Mouse (Mus musculus): ENCODE data around the gene Bahcc1.

Gene Bahcc1

DNA sequence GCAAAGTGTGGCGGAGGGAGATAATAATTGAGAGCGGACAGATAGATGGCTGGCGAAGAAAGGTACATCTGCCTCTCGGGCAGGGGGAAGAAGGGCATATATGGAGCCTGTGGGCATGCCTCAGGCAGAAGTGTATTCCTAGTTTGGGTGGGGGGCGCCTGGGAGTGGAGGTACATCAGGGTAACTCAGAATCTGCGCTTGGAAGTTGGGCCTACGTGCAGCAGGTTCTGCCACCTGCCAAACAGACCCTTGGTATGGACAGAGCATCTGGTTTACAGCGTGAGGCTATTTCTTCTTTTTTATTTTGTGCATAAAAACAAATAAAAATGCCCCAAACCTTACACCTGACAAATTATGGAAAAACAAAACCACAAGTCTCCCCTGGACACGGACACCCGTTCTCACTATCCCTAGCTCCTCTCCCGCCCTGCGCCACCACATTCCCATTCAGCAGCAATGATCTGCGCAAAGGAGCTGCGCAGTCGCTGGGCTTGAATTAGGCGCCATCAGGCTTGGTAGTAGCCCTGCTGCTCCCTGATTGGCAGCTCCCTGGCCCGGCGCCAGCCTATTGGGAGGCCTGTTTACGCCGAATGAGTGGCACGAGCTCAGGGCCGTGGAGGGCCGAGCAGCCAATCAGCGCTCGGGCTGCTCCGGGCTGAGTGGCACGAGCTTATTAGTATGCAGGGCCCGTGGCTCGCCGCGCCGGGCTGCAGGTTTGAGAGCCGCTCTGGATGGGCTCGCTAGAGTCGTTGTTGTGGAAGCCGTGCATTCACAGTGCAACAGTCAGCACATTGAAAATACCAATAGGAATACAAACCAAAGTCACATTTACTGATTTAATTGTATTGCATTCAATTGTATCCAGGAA, at the start of gene Bahcc1:
Gene Bahcc1 (plus strand): TSS at position 718 of the 868 bp plus-strand sequence.
- peak; percentile 100 for DNase-seq

DNA sequence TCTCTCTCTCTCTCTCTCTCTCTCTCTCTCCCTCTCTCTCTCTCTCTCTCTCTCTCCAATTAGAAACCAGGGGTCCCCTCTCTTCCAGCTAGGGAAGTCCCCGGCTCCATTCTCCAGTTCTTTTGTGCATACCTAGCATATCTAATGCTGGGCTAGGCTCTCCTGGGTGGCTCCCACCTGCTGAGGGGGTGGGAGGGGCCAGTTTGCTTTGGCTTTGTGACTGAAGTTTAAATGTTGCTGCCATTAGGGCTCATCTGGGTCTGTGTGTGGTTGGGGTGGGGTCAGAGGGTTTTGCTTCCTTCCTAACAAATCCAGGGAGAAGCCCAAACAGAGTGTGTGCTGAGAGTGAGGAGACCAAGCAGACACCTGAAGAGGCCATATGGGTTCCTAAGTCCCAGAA, 49.6 kb upstream of the Bahcc1 start:
- no peak for DNase-seq

DNA sequence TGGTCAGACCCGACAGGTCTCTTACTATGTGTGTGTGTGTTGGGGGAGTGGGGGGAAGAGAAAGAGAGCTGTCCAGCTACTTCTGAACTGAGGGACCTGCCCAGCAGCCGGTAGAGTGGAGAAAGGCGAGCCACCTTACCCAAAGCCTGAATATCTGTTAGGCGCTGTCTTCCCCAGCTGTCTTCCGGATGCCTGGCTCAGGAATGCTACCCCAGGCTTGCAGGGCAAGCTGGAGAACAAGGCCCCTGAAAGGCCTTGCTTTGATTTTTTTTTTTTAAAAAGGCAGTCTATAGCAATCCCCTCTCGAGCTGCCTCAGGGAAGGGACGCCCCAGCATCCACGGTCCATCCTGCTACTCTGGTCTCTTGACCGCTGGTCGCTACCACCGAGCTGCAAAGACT, 49.0 kb upstream of the Bahcc1 start:
- no peak for DNase-seq

DNA sequence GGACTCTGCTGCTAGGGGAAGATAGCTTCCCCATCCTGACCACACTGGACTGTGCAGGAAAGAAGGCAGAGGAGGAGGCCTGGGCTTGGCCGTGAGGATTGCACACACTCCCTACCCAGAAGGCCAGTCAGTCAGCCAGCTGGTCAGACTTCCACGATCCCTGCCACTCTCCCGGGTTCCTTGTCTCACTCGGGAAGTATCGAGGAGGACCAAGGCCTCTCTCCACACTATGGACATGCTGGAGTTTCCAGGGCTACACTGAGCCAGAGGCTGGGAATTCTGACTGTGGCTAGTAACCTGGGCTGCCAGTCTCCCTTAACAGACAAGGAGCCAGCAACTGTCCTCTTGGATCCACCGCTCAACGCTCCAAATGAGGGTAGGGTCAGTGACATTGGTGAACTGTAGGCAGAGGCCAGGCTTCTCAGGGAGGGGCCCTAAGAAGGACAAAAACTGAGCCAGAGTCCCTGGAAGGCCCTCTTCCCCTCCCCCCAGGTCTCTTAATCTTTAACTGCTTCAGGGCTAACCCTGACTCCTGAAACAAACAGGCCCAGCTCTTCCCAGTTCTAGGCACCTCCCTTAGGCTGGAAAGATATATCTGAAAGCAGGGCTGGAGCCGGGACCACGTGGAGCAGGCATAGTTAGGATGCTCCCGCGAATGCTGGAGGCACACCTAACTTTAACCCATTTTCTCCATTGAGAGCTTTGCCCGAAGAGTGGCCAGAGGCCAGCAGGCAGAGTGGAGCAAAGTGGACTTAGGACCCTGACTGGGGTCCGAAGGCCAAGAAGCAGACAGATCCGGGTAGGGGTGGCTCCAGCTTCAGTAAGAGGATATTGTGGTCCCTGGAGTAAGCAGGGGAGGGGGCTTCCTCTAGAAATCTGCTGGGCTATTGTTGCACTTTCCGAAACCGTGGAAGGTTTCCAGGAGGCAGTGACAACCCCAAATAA, 48.1 kb upstream of the Bahcc1 start:
- no peak for DNase-seq

DNA sequence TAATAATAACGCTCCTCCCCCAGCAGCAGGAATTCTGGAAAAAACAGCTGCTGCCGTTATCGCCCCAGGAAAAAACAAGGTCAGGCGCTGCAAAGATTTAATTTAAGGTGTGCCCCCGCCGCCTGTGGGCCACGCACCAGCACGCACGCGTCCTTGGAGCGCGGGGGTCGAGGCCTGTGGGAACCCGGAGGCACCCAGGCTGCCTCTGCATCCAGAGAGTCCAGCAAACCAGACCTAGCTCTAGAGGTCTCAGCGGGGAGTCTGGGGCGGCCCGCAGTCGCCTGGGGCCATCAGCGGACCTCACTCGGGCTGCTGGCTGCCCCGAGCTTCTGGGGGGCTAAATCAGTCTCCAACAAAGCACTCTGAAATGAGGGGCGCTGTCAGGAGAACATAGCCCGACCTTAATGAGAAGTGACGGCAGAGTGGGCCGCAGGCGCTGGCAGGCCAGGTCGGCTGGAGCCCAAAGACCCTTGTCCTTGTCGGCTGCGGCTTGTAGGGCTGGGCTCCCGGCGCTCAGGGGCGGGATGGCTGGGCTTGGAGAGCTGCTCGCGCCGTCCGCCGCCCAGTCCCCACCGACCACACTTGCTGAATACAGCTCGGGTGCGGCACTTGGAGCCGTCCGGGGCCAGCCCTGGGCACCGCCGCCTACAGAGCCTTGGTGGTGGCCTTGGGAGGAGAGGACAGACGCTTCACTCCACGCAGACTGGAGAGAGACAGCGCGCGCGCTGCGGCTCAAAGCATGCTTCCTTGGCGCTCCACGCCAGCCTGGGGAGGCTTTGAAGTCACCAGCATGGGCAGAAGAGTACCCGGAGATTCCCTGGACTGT, 47.2 kb upstream of the Bahcc1 start:
- no peak for DNase-seq

DNA sequence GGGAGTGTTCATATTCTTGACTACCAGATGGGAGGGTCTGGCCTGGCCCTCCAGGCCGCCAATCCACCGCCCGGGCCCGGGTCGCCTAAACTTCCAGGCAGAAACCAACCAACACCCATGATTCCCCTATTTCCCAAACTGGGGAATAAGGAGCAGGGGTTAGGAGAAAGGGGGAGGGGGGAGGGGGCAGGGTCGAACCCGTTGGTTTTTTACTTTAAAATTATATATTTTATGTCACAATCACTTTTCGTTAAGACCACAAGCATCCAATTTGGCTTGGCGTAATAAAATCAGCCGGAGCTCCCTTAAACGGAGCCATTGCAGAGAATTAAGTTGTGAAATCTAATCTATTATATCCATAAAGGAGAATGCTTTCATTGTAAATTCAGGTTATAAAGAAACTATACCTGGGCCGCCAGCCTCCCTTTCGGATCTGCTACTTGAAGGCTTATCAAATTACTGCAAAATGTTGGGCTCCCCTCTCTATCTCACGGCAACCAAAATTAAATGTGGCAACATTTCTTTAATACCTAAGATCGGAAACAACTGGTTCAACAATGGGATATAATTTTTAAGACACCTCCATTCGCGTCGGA, 46.5 kb upstream of the Bahcc1 start:
- no peak for DNase-seq

DNA sequence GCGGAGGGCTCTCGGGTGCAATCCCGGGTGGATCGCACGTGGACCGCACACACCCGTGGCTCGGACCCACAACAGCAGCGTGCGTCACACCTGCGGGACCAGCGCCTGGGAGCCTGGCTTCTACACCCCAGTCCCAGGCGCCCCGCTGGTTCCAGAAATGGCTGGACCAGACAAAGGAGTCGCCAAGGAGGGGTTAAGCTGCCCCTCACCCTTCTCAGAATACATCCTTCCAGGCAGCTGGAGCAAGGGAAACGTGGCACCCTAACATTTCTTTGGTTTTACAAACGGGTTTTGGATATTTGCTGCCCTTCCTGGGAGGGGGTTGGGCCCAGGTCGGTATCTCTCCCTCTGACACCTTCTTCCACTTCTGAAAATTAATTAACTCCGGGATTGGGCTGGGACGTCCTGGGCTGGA, 45.9 kb upstream of the Bahcc1 start:
- DNase-seq, result no peak

DNA sequence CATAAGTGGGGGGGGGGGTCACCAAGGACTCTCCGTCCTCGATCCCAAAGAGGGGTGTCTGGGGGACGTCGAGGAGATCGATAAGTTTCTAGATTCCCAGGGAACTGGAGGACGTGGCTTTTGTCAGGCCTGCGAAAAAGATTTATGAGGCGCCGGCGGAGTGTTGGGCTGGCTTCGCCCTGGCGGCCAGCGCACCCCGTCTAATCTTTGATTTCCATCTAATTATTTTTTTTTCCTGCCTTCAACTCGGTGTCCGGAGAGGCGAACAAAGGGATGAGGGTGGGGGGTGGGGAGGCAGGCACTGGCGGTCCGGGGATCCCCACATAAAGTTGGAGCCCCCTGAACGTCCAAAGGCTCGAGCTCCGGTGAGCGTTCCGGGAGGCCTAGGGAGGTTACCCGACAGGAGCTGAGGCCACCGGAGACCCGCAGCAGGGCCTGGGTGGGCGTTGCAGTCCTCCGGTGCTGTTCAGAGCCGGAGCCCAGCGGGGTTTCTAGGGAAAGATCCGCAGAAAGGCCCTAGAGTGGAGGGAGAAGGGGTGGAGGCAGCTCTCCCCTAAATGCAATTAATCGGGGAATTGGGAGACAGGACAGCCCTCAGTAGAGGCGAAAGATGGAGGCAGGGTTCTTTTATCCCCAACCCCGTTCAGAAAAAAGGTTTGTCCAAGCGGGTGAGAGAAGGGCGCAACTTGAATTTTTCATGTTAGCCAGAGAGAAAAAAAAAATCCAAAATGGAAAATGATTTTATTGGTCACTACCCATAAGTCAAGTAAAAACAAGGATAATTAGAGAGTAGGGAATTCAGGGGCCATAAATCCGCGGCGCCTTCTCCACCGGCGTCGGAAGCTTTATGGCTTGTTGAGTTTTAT, 45.3 kb upstream of the Bahcc1 start:
- DNase-seq, result no peak

DNA sequence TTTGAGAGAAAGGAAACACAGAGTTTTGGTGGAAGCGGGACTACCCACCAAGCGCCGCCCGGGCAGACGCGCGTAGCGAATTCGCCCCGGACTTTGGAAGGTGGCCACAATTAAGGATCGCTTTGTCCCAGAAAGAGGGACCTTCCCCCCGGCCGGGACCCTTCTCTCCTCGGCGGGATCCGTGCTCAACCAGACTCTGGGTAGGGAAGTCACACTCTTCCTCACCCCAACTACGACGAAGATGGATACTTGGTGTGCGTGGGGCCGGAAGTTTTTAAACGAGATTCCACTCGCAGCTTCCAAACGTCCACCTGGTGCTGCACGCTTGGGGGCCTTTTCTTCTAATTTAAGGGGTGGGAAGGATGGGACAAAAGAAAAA, 44.7 kb upstream of the Bahcc1 start:
- DNase-seq, result no peak

DNA sequence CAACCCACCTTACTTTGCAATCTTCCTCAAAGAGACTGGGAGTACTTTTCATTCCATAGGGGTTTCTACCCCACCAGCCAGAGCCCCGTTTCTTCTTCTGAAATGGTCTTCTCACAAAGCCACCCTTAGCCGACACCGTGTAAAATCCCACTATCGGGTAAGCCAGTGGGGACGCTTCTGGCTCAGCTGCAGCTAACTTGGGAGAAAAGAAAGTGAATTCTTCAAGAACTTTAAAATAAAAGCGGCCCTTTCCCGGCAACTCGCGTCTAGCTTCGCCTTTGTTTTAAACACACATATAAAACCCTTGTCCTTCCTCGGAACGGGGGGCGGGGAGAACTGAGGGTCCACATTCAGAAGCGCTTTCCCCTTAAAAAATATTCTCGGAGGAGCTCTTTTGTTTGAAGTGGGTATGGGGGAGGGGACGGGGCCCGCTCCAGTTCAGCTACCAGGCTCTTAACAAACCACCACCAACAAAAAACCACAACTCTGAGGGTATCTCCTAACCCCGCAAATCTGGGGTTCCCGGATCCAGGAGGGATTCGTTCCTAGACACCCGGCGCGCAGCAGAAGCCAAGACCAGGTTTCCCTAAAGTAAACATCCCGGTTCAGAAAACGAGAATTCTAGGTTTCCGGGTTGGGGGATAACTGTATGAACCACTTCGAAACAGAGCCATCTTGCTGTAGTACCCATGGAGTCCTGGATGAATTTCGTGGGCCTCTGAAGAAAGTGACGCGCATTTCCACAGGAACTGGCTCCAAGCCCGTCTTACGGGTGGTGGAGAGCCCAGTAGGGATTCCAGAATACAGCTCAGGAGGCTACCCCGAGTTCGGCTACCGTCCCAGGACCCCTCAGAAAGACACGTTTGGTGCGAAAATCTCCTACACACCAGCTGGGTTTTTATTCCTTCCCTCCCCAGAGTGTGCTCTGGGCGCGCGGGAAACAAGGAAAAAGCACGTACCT, 44.0 kb upstream of the Bahcc1 start:
- peak; percentile 68 for DNase-seq

DNA sequence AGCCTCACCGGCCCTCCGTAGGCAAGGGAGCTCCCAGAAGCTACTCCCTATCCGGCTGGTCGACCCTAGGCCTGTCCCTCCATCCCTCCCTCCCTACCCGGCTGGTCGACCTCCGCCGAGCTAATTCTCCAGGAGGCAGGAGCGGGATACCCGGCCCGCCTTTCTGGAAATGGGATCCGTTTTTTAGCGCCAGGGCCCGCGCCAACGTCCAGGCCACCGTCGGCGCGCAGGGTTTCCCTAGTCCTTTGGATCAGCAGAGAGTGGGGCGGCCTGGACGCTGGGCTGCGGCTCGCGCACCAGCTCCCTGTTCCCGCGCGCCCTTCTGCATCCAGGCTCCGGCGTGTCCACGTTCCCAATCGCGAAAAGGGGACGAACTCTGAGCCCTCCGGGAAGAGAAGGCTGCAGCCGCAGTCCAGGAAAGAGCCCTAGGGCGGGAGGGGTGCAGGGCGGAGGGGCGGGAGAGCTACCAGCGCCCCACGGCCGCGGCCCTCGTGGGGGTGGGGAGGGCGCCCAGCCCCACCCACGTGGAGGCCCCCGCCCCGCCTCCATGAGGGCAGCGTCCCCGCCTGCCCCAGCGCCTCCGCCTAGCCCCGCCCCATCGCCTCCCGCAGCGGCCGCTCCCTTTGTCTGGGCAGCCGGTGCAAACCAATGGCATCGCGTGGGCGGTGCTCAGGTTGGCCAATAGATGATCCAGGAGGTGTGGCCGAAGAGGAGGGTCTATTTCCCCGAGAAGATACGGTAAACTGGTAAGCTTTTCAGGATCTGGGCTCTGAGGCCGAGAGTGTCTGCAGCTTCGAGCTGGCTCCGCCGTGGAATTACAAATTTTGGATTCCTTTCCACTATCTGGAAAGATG, 43.1 kb upstream of the Bahcc1 start:
- peak; percentile 99 for DNase-seq

DNA sequence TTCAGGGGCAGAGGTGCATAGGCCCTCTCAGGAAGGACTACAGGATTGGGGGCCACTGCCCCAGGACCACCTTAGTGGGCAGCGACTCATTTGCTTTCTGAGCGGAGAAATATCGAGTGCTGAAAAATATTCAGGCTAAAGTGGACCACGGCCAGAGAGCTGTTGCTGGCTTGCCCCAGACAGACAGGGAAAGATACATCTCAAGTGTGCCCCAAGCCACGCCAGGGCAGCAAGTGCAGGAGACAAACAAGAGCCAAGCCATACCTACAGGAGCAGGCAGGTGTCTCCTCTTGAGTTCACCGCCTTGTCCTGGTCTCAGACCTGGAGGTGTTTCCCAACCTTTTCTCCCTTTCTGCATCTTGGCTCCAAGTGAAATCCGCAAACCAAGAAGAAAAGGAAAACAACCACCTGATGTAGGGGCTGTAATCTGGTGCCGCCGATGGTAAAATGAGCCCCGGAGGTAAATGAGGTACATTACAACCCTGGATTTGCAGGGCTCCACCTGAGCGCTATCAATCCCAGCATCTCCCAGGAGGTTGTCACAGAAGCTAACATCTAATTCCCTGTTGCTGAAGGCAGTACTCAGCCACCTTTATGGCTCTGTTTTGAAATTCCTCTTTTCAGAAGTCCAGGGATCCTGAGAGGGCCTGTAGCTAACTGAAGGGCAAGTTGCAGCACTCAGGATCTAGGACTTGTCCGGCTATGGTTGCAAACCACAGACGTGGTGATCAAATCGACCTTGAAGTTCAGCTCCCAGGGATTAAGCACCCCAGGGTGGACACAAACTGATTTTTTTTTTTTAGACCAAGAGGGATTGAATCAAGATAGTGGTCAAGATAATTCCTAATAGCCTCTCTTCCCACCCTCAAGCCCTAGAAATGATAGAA, 42.0 kb upstream of the Bahcc1 start:
- peak; percentile 53 for DNase-seq

DNA sequence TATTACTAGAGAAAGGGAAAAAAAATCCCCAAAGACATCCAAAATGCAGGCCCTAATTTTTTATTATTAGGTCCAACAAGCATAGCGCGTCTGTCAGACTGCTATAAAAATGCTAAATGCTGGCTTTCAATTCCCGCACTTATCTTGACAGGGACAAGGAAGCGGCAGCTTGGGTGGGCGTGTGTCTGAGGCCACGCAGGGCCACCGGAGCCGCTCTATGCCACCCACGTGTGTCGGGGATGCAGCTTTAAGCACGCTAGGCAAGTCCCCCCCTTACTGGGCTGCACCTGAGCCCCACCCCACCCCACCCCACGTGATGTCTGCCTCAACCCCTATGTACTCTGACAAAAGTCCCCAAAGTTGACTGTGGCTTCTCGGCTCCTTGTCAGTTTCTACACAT, 33.9 kb upstream of the Bahcc1 start:
- DNase-seq, result no peak

DNA sequence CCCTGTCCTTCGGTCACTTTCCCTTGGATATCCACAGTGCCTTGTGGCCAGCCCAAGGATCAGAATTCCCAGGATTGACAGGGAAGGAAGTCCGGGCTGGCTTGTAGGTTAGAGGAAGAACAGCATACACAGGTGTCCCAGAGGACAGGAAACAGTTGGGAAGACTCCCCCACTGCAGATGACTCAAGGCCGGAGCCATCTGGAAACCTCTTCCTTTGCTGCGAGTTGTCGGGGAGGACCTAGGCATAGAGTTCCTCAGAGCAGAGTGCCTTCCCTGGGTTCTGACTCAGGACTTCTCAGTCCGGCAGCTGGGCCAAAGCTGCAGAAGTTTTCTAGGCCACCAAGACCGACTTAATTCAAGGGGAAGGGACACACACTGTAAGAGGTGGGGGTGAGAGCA, 33.0 kb upstream of the Bahcc1 start:
- DNase-seq, result no peak

DNA sequence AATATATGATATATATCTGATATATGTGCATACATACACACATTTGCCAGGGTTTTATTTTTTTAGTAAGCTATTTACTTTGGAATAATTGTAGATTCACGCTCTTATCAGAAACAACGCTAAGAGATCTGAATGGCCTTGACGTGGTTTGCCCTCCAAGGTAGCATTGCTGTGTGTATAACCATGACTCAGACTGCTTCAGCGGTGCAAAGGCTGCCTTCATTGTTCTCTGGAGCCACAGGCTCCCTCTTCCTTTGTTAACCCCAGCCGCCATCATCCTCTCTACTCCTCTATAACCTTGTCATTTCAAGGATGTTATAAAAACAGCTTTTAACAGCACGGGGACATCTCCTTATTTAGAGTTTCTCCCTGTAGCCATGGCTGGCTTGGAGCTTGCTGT, 32.1 kb upstream of the Bahcc1 start:
- DNase-seq, result no peak

DNA sequence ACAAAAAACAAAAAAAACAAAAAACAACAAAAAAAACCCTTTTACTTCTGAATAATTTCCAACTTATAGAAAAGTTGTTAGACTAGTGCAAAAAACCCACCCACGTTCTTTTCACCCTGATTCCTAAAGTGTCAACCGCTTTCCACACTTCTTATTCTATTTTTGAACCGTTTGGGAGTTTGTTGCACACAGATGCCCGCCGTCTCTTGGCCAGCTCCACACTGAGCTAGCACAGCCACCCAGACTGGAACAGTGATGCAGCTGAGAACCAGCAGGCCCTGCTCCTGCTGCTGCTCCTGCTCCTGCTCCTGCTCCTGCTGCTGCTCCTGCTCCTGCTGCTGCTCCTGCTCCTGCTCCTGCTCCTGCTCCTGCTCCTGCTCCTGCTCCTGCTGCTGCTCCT, 28.5 kb upstream of the Bahcc1 start:
- no peak for DNase-seq

DNA sequence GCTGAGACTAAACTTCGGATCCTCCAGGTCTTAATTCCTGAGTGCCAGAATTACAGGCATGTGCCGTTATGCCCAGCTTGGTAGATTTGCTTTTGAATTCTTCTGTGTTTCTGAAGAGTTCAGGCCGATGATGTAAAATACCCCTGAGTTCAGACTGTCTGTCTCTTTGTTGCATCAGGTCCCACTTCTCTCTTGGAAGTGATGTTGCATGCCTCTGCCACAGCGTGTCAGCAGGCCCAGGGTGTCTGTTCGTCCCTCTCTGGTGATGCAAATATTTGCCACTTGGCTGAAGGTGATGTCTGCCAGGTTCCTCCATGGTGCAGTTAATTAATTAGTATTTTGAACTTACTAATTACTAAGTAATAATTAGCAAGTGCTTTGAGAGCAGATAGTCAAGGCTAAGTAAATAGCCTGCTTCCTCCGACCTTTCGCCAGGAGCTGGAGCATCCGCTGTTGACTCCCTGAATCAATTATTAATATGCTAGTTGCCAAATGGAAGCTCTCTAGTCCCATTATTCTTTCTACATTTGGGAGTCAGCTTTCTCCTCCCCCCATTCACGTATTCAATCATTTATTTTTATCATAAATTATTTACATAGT, 26.6 kb upstream of the Bahcc1 start:
- no peak for DNase-seq

DNA sequence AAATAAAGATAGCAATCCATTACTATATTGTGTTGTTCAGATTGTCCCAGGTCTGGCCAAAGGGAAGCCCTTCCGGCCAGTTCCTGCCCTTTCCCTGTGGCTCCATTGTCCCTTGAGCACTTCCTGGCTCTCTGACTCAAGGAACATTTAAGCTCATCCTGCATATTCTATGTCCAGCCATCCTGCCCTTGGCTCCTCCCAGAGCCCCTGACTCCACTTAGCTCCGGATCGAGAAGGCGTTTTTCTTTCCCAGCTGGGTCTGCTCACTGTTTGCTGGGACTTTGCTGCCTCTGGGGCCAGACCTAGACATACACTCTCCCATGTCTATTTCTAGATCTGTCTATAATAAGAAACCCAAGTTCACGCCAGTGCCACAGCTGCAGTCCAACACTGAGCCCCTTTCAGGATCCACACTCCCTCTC, 26.1 kb upstream of the Bahcc1 start:
- DNase-seq, result no peak
